Mouse (Mus musculus): ENCODE measurements around the gene Slc20a1.

Slc20a1 gene

GRCm38 (mm10) chr2:129192392-129193150, 6.0 kb upstream of the Slc20a1 start:
- no peak for DNase-seq

- no peak for DNase-seq
Observed at GRCm38 (mm10) chr2:129196317-129196716, 2.2 kb upstream of the Slc20a1 start.

- no peak for DNase-seq
Observed at GRCm38 (mm10) chr2:129197197-129197596, 1.4 kb upstream of the Slc20a1 start.

- no peak for DNase-seq
Observed at GRCm38 (mm10) chr2:129197843-129198435, 625 bp upstream of the Slc20a1 start.

GRCm38 (mm10) chr2:129199328-129200085, 943 bp downstream of the Slc20a1 start:
- peak; percentile 23 to 48 for DNase-seq

GRCm38 (mm10) chr2:129205000-129205399, 6.4 kb downstream of the Slc20a1 start:
- no peak for DNase-seq

GRCm38 (mm10) chr2:129206824-129207223, 8.3 kb downstream of the Slc20a1 start:
- DNase-seq: peak in 1 of 2 experiments; percentile 27

GRCm38 (mm10) chr2:129208181-129208746, 9.7 kb downstream of the Slc20a1 start:
- no peak for DNase-seq

- DNase-seq: no peak
Observed at GRCm38 (mm10) chr2:129210089-129210749, 11.7 kb downstream of the Slc20a1 start.

GRCm38 (mm10) chr2:129211255-129211654, 12.7 kb downstream of the Slc20a1 start:
- DNase-seq: no peak

GRCm38 (mm10) chr2:129211957-129212356, 13.4 kb downstream of the Slc20a1 start:
- DNase-seq: no peak

GRCm38 (mm10) chr2:129212566-129212965, 14.0 kb downstream of the Slc20a1 start:
- no peak for DNase-seq

- no peak for DNase-seq
Observed at GRCm38 (mm10) chr2:129214774-129215173, 16.2 kb downstream of the Slc20a1 start.

GRCm38 (mm10) chr2:129217612-129218185, 19.1 kb downstream of the Slc20a1 start:
- no peak for DNase-seq

GRCm38 (mm10) chr2:129218537-129219105, 20.1 kb downstream of the Slc20a1 start:
- no peak for DNase-seq

- no peak for DNase-seq
Observed at GRCm38 (mm10) chr2:129221097-129221632, 22.6 kb downstream of the Slc20a1 start.

- DNase-seq: no peak
Observed at GRCm38 (mm10) chr2:129224178-129224577, 25.6 kb downstream of the Slc20a1 start.

- no peak for DNase-seq
Observed at GRCm38 (mm10) chr2:129225251-129225819, 26.8 kb downstream of the Slc20a1 start.

- DNase-seq: no peak
Observed at GRCm38 (mm10) chr2:129226296-129226851, 27.8 kb downstream of the Slc20a1 start.

GRCm38 (mm10) chr2:129227011-129227529, 28.5 kb downstream of the Slc20a1 start:
- no peak for DNase-seq

GRCm38 (mm10) chr2:129227709-129228108, 29.1 kb downstream of the Slc20a1 start:
- no peak for DNase-seq

Data from cerebellum, adult 18-20 months (tissue).